In the genomic region with DNA sequence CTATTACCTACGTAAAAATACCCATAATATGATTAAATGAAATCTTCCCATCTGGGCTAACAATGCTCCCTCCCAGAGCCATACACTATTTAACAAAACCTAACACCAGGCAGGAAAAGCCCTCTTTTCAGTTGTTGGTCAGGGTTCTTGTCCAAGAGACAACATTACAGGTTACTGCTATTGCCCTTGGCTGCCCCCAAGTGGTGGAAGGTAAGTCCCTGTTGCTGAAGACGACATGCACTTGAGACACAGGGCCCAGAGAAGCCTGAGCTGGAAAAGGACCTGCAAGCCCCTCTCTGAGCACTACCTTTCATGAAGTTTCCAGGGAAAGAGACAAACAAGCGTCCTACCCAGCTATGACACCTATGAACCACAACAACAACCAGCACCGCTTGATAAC, we compare ENCODE assay signal across 9 mouse cellular contexts. TPM values are rescaled to one million over a fixed set of nuclear protein-coding genes. Genes with fewer than 3 reads are reported as not detected.
A peak's percentile ranks its signal among the peaks of the same experiment; 100 is the strongest.
DNase-seq lines count a peak whose midpoint lies in the region; ATAC-seq lines count a peak whose summit lies in the region.
"Had no signal": no experiment of that assay in that cellular context is flagged by ENCODE, and none has a peak within 500 bp of the region (broad histone marks: within the 10 kb centered on the region; RNA-seq: fewer than 3 reads in every experiment).

No protein-coding gene starts in this region.

- 0 out of 2 replicates have a peak, but pooled peaks cover 2% of the 10 kb centered on the region for H3K36me3 ChIP-seq in hindbrain, embryonic 11.5 days (ENCODE audit: control insufficient read depth, insufficient read depth, low read length)
- peaks cover 15% of the 10 kb centered on the region for H3K36me3 ChIP-seq in hindbrain, embryonic 12.5 days

- H3K4me2 ChIP-seq in hindbrain, embryonic 11.5 days (replicated peaks; ENCODE audit: low read depth, low read length), result no peak overlapping the region
- H3K4me2 ChIP-seq in hindbrain, embryonic 12.5 days (replicated peaks), result no peak overlapping the region
- H3K4me2 ChIP-seq: limb, embryonic 15.5 days had no signal

- peak; percentile 69 for DNase-seq in hindbrain, embryonic 11.5 days (ENCODE audit: low spot score)
- DNase-seq in CD4-positive, CD25-positive, alpha-beta regulatory T cell, adult 2 months (ENCODE audit: low read depth, low spot score), result peak; percentile 63
- DNase-seq in adrenal gland, adult 2 months, result peak; percentile 23
- peak; percentile 42 for DNase-seq in embryo, embryonic 9.5 days (ENCODE audit: extremely low spot score)
- DNase-seq in left cerebral cortex, postnatal 14 days (ENCODE audit: low spot score in 2 of 2), result peak; percentile 52 to 63
- DNase-seq in thymus, postnatal 4 days, result peak; percentile 87

- H3K9ac ChIP-seq in hindbrain, embryonic 11.5 days (ENCODE audit: low read depth, low read length), result no peak overlapping the region
- no peak overlapping the region for H3K9ac ChIP-seq in hindbrain, embryonic 12.5 days
- H3K9ac ChIP-seq: limb, embryonic 15.5 days had no signal

- no peaks in the 10 kb centered on the region for H3K27me3 ChIP-seq in hindbrain, embryonic 11.5 days (ENCODE audit: control insufficient read depth, insufficient read depth, low read length)
- no peaks in the 10 kb centered on the region for H3K27me3 ChIP-seq in hindbrain, embryonic 12.5 days
- H3K27me3 ChIP-seq: limb, embryonic 15.5 days had no signal

- 50% methylated on average over 4 of the region's 4 CpGs for WGBS in hindbrain, embryonic 11.5 days
- WGBS in hindbrain, embryonic 12.5 days, result 50% methylated on average over 4 of the region's 4 CpGs

- H3K4me1 ChIP-seq in hindbrain, embryonic 11.5 days (replicated peaks; ENCODE audit: control insufficient read depth, insufficient read depth, low read length), result no peaks in the 10 kb centered on the region
- H3K4me1 ChIP-seq in hindbrain, embryonic 12.5 days, result no peaks in the 10 kb centered on the region

- intact Hi-C loops in left cerebral cortex, postnatal 14 days (cut with DNase I), result loop anchor here (10.0 kb wide), 1 partner anchor 1050 kb away; no protein-coding TSS in a partner anchor

- H3K4me3 ChIP-seq in hindbrain, embryonic 11.5 days (ENCODE audit: low read depth, low read length), result no peak overlapping the region
- H3K4me3 ChIP-seq in hindbrain, embryonic 12.5 days, result no peak overlapping the region
- H3K4me3 ChIP-seq: limb, embryonic 15.5 days had no signal

- ATAC-seq in hindbrain, embryonic 11.5 days (ENCODE audit: low FRiP score), result no peak
- ATAC-seq in hindbrain, embryonic 12.5 days (ENCODE audit: low FRiP score), result no peak
- ATAC-seq in neutrophil, adult 5-6 weeks (ENCODE audit: extremely low read depth, insufficient number of reproducible peaks, low FRiP score, poor library complexity, severe bottlenecking), result peak; percentile 42

- no peaks in the 10 kb centered on the region for H3K9me3 ChIP-seq in hindbrain, embryonic 11.5 days (ENCODE audit: control insufficient read depth, low read length)
- no peaks in the 10 kb centered on the region for H3K9me3 ChIP-seq in hindbrain, embryonic 12.5 days (replicated peaks)
- H3K9me3 ChIP-seq: limb, embryonic 15.5 days had no signal

- no peak overlapping the region for H3K27ac ChIP-seq in hindbrain, embryonic 11.5 days (ENCODE audit: low read depth, low read length)
- H3K27ac ChIP-seq in hindbrain, embryonic 12.5 days, result no peak overlapping the region
- H3K27ac ChIP-seq: limb, embryonic 15.5 days had no signal

RNA-seq across cellular contexts. Expression of a gene that starts 6.5 kb away (rescaled TPM):
- 18.5 and 21.6 TPM in 2 replicates for polyA plus RNA-seq in hindbrain, embryonic 11.5 days (2014; fragmentation: Nextera tagmentation; extraction: Ambion mirVana)
- polyA plus RNA-seq in hindbrain, embryonic 12.5 days (2016; fragmentation: Nextera tagmentation; extraction: Ambion mirVana), result 21.1 and 22.4 TPM in 2 replicates
- 10 to 100 TPM; 26.9 to 35.8 TPM for total RNA-seq in adrenal gland, adult 2 months (2021)
- polyA plus RNA-seq in adrenal gland, adult 2 months (2012; rRNA removed), result 25.7 and 26.9 TPM in 2 replicates
- total RNA-seq in left cerebral cortex, postnatal 14 days (2021), result 10 to 100 TPM; 36.7 to 39.3 TPM
- 8.0 and 9.5 TPM in 2 replicates for total RNA-seq in neutrophil, adult 5-6 weeks (2017)

RNA-seq across cellular contexts. Expression of a gene that starts 46.0 kb away (rescaled TPM):
- polyA plus RNA-seq in hindbrain, embryonic 11.5 days (2014; fragmentation: Nextera tagmentation; extraction: Ambion mirVana), result 38.8 and 56.0 TPM in 2 replicates
- 81.6 and 87.7 TPM in 2 replicates for polyA plus RNA-seq in hindbrain, embryonic 12.5 days (2016; fragmentation: Nextera tagmentation; extraction: Ambion mirVana)
- 10 to 100 TPM; 19.0 to 19.9 TPM for total RNA-seq in adrenal gland, adult 2 months (2021)
- polyA plus RNA-seq in adrenal gland, adult 2 months (2012; rRNA removed), result 20.2 and 22.5 TPM in 2 replicates
- 10 to 100 TPM; 26.8 to 31.9 TPM for total RNA-seq in left cerebral cortex, postnatal 14 days (2021)
- 87.7 and 100 TPM in 2 replicates for total RNA-seq in neutrophil, adult 5-6 weeks (2017)

Comparison
In these comparisons a context has a peak if more than half of its experiments do, and no peak if none do; other contexts are left out.
1. DNase-seq: peak in every context shown above with its lines; median percentile 87 in thymus, postnatal 4 days; 69 in hindbrain, embryonic 11.5 days; 63 in CD4-positive, CD25-positive, alpha-beta regulatory T cell, adult 2 months; 58 in left cerebral cortex, postnatal 14 days; 42 in embryo, embryonic 9.5 days; 23 in adrenal gland, adult 2 months.